Mouse (Mus musculus) limb, embryonic 12.5 days (tissue): Measurements from ENCODE around the gene Stat5b. TPM values are rescaled to one million over a fixed set of nuclear protein-coding genes. Genes with fewer than 3 reads are reported as not detected.

Source experiments
- polyA plus RNA-seq: library from polyadenylated mRNA; unstranded; fragments of >200 nt; fragmentation: Nextera tagmentation; extraction: Ambion mirVana; gene quantifications from 2 replicates; pipeline ENCODE4 v1.2.1, GENCODE M21; 2016

The Stat5b gene
- polyA plus RNA-seq, 1 experiment from 2014 or later: 20.4 TPM

Other genes with a start within 250 kb of the Stat5b start
- gene Nkiras2, start 231.5 kb downstream of the Stat5b start, polyA plus RNA-seq: 79.9 and 80.4 TPM in 2 replicates
- gene Dnajc7, start 230.6 kb downstream of the Stat5b start, polyA plus RNA-seq: 282 and 288 TPM in 2 replicates
- gene Zfp385c, start 158.3 kb downstream of the Stat5b start, polyA plus RNA-seq: 0.70 and 0.74 TPM in 2 replicates
- 3.3 and 3.8 TPM in 2 replicates for gene Dhx58, start 146.5 kb downstream of the Stat5b start, polyA plus RNA-seq
- gene Kat2a, start 138.3 kb downstream of the Stat5b start, polyA plus RNA-seq: 64.0 and 65.8 TPM in 2 replicates
- gene Hspb9, start 136.9 kb downstream of the Stat5b start, polyA plus RNA-seq: 0.47 TPM in 1 of 2 replicates, not detected in the other
- 14.3 and 24.3 TPM in 2 replicates for gene Rab5c, start 112.5 kb downstream of the Stat5b start, polyA plus RNA-seq
- not detected in 2 replicates for gene Kcnh4, start 90.8 kb downstream of the Stat5b start, polyA plus RNA-seq
- gene Hcrt, start 87.8 kb downstream of the Stat5b start, polyA plus RNA-seq: not detected in 2 replicates
- gene Ghdc, start 79.8 kb downstream of the Stat5b start, polyA plus RNA-seq: 5.4 and 6.8 TPM in 2 replicates
- gene Stat5a, start 8.6 kb upstream of the Stat5b start, polyA plus RNA-seq: 4.0 and 5.5 TPM in 2 replicates
- gene Stat3, start 88.8 kb upstream of the Stat5b start, polyA plus RNA-seq: 40.5 and 40.8 TPM in 2 replicates
- 38.4 and 48.2 TPM in 2 replicates for gene Cavin1, start 120.2 kb upstream of the Stat5b start, polyA plus RNA-seq
- 26.9 and 29.4 TPM in 2 replicates for gene Atp6v0a1, start 158.7 kb upstream of the Stat5b start, polyA plus RNA-seq
- gene Naglu, start 219.3 kb upstream of the Stat5b start, polyA plus RNA-seq: 8.0 and 8.1 TPM in 2 replicates
- gene Hsd17b1, start 227.7 kb upstream of the Stat5b start, polyA plus RNA-seq: not detected in 2 replicates
- gene Coasy, start 231.8 kb upstream of the Stat5b start, polyA plus RNA-seq: 43.6 and 46.5 TPM in 2 replicates
- 40.4 and 43.1 TPM in 2 replicates for gene Mlx, start 236.6 kb upstream of the Stat5b start, polyA plus RNA-seq
- 54.3 and 55.7 TPM in 2 replicates for gene Psmc3ip, start 244.7 kb upstream of the Stat5b start, polyA plus RNA-seq